Comparison of ENCODE assay signal across 9 mouse cellular contexts in genomic region chr1:126830031-126830927, GRCm38 (mm10). TPM values are rescaled to one million over a fixed set of nuclear protein-coding genes. Genes with fewer than 3 reads are reported as not detected.
DNase-seq lines count a peak whose midpoint lies in the region; ATAC-seq lines count a peak whose summit lies in the region.
"Had no signal": no experiment of that assay in that cellular context is flagged by ENCODE, and none has a peak within 500 bp of the region (broad histone marks: within the 10 kb centered on the region; RNA-seq: fewer than 3 reads in every experiment).

Gene Nckap5 (minus strand): TSS chr1:126830799.

- H3K27me3 ChIP-seq in liver, embryonic 15.5 days, result peaks cover 24% of the 10 kb centered on the region
- 0 out of 2 replicates have a peak, but pooled peaks cover 6% of the 10 kb centered on the region for H3K27me3 ChIP-seq in neural tube, embryonic 15.5 days (replicated peaks)

- H3K36me3 ChIP-seq in liver, embryonic 15.5 days (replicated peaks), result no peaks in the 10 kb centered on the region
- no peaks in the 10 kb centered on the region for H3K36me3 ChIP-seq in neural tube, embryonic 15.5 days

- 5% methylated on average over 35 of the region's 35 CpGs for WGBS in liver, embryonic 15.5 days (ENCODE audit: insufficient replicate concordance)
- 1% methylated on average over 35 of the region's 35 CpGs for WGBS in neural tube, embryonic 15.5 days

- peak; percentile 81 for ATAC-seq in frontal cortex, adult (ENCODE audit: low TSS enrichment)
- ATAC-seq in liver, embryonic 15.5 days (ENCODE audit: insufficient read depth), result no peak
- peak; percentile 80 for ATAC-seq in neural tube, embryonic 15.5 days (ENCODE audit: low FRiP score)

- H3K9ac ChIP-seq in liver, embryonic 15.5 days, result no peak within 1 kb of the TSS
- H3K9ac ChIP-seq in neural tube, embryonic 15.5 days (replicated peaks), result peak within 1 kb of the TSS; percentile 36; the same call in 1 of the 2 replicates

- peak within 1 kb of the TSS; percentile 14; the same call in 1 of the 2 replicates for H3K4me3 ChIP-seq in liver, embryonic 15.5 days (replicated peaks)
- peak within 1 kb of the TSS; percentile 37 for H3K4me3 ChIP-seq in neural tube, embryonic 15.5 days (replicated peaks)

- H3K4me2 ChIP-seq in liver, embryonic 15.5 days, result peak within 1 kb of the TSS; percentile 53
- peak within 1 kb of the TSS; percentile 72 for H3K4me2 ChIP-seq in neural tube, embryonic 15.5 days

- no peaks in the 10 kb centered on the region for H3K9me3 ChIP-seq in liver, embryonic 15.5 days (replicated peaks)
- H3K9me3 ChIP-seq in neural tube, embryonic 15.5 days (replicated peaks), result no peaks in the 10 kb centered on the region

- DNase-seq in 3T3-L1 (ENCODE audit: low read depth, low spot score), result peak; percentile 69
- DNase-seq in cerebellum, adult 9-10 months, result peak; percentile 32
- DNase-seq in heart, postnatal 36 days, result peak; percentile 65 to 75
- DNase-seq in layer of hippocampus, adult 11-12 months (ENCODE audit: low spot score), result peak; percentile 73
- DNase-seq in thymus, postnatal 4 days, result peak; percentile 55

- H3K27ac ChIP-seq in liver, embryonic 15.5 days (replicated peaks), result no peak within 1 kb of the TSS
- H3K27ac ChIP-seq in neural tube, embryonic 15.5 days (replicated peaks), result peak within 1 kb of the TSS; percentile 81

- H3K4me1 ChIP-seq in liver, embryonic 15.5 days (replicated peaks), result peaks cover 3% of the 10 kb centered on the region; the same call in 1 of the 2 replicates
- H3K4me1 ChIP-seq in neural tube, embryonic 15.5 days, result peaks cover 19% of the 10 kb centered on the region

- intact Hi-C loops in heart, postnatal 36 days (cut with DNase I), result loop anchor here (2.0 to 5.0 kb wide), 2 partner anchors 91 to 97 kb away; no protein-coding TSS in a partner anchor

RNA-seq across cellular contexts. Expression of gene Nckap5, which starts in this region (rescaled TPM):
- total RNA-seq in heart, postnatal 36 days (2021), result 1 to 10 TPM; 6.4 to 6.6 TPM
- 0.99 and 1.6 TPM in 2 replicates for polyA plus RNA-seq in liver, embryonic 15.5 days (2015; fragmentation: Nextera tagmentation; extraction: Ambion mirVana)
- 11.4 and 11.5 TPM in 2 replicates for polyA plus RNA-seq in neural tube, embryonic 15.5 days (2015; fragmentation: Nextera tagmentation; extraction: Ambion mirVana)
- total RNA-seq: CH12.LX had no signal
